In the genomic region with DNA sequence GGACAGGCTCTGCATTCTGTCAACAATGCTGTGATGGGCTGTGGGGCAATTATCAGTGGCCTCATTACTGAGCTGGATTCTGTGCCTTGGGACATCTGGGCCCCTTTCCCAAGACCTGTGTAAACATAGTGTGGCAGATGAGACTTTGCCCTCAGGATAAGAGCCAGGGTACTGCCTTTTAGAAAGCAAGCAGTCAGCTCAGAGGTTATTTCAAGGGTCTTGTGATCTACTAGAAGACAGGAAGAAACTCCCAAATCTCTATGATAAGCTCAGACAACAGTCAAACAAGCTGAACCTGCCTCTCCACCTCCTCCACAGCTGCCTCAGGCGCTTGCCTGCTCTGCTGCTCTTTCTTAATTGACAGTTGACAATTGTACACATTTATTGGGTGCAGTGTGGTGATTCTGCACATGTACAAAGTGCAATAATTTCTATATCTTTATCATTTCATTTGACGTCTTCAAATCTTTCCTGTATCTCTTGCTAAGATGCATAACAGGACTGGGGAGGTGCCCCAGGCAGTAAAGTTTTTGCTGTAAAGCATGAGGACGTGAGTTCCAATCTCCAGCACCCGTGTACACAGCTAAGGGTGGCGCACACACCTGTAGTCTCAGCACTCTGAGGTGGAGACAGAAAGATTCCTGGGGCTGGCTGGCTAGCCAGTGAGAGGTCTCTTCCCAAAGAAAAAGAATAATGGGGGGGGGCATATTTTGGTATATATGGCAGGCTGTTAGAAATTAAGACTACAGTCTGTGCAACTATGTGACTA, we compare ENCODE assay signal across 10 mouse cellular contexts. TPM values are rescaled to one million over a fixed set of nuclear protein-coding genes. Genes with fewer than 3 reads are reported as not detected.
DNase-seq lines count a peak whose midpoint lies in the region; ATAC-seq and TF ChIP-seq lines count a peak whose summit lies in the region.
"Had no signal": no experiment of that assay in that cellular context is flagged by ENCODE, and none has a peak within 500 bp of the region (broad histone marks: within the 10 kb centered on the region; RNA-seq: fewer than 3 reads in every experiment).

No protein-coding gene starts in this region.

- H3K27me3 ChIP-seq in kidney, adult 2 months (replicated peaks; ENCODE audit: control insufficient read depth, insufficient read depth, low read length) = no peaks in the 10 kb centered on the region
- H3K27me3 ChIP-seq in kidney, embryonic 15.5 days = no peaks in the 10 kb centered on the region
- no peaks in the 10 kb centered on the region for H3K27me3 ChIP-seq in intestine, embryonic 16.5 days (replicated peaks; ENCODE audit: control insufficient read depth, insufficient read depth, low read length)
- H3K27me3 ChIP-seq in liver, embryonic 15.5 days = no peaks in the 10 kb centered on the region
- no peaks in the 10 kb centered on the region for H3K27me3 ChIP-seq in forebrain, embryonic 10.5 days (ENCODE audit: poor library complexity, severe bottlenecking)

- H3K4me2 ChIP-seq in kidney, embryonic 15.5 days = no peak overlapping the region
- H3K4me2 ChIP-seq in intestine, embryonic 16.5 days (ENCODE audit: low read depth, low read length) = peak overlapping the region; percentile 10; the same call in 1 of the 2 replicates
- no peak overlapping the region for H3K4me2 ChIP-seq in liver, embryonic 15.5 days

- WGBS in kidney, adult 2 months = 77% methylated on average over 5 of the region's 5 CpGs
- WGBS in kidney, embryonic 15.5 days = 75% methylated on average over 5 of the region's 5 CpGs
- WGBS in intestine, embryonic 16.5 days = 48% methylated on average over 5 of the region's 5 CpGs
- WGBS in liver, embryonic 15.5 days (ENCODE audit: insufficient replicate concordance) = 50% methylated on average over 5 of the region's 5 CpGs
- 77% methylated on average over 5 of the region's 5 CpGs for whole genome bisulfite sequencing in forebrain, embryonic 10.5 days

- H3K9me3 ChIP-seq in kidney, embryonic 15.5 days (replicated peaks) = peaks cover 5% of the 10 kb centered on the region; the same call in 1 of the 2 replicates
- H3K9me3 ChIP-seq in intestine, embryonic 16.5 days (ENCODE audit: control insufficient read depth, low read length) = peaks cover 2% of the 10 kb centered on the region; the same call in 1 of the 2 replicates
- H3K9me3 ChIP-seq in liver, embryonic 15.5 days (replicated peaks) = no peaks in the 10 kb centered on the region
- peaks cover 4% of the 10 kb centered on the region for H3K9me3 ChIP-seq in forebrain, embryonic 10.5 days

- TF ChIP-seq CTCF in kidney, adult 2 months (conservative IDR thresholded peaks at IDR 0.05; ENCODE audit: insufficient read depth, insufficient read length, low read depth, low read length) = no peak

- H3K27ac ChIP-seq in kidney, adult 2 months (ENCODE audit: insufficient read depth, low read depth, low read length) = peak overlapping the region; percentile 68; the same call in 1 of the 2 replicates
- H3K27ac ChIP-seq in kidney, embryonic 15.5 days = no peak overlapping the region
- peak overlapping the region; percentile 51; the same call in 1 of the 2 replicates for H3K27ac ChIP-seq in intestine, embryonic 16.5 days (ENCODE audit: low read length)
- H3K27ac ChIP-seq in liver, embryonic 15.5 days (replicated peaks) = peak overlapping the region; percentile 61
- H3K27ac ChIP-seq in forebrain, embryonic 10.5 days = no peak overlapping the region

- H3K36me3 ChIP-seq in kidney, adult 2 months (ENCODE audit: control insufficient read depth, insufficient read depth, low read length) = no peaks in the 10 kb centered on the region
- H3K36me3 ChIP-seq in kidney, embryonic 15.5 days = no peaks in the 10 kb centered on the region
- H3K36me3 ChIP-seq in intestine, embryonic 16.5 days (ENCODE audit: control insufficient read depth, insufficient read depth, low read length) = no peaks in the 10 kb centered on the region
- H3K36me3 ChIP-seq in liver, embryonic 15.5 days (replicated peaks) = no peaks in the 10 kb centered on the region
- no peaks in the 10 kb centered on the region for H3K36me3 ChIP-seq in forebrain, embryonic 10.5 days (replicated peaks)

- no peak overlapping the region for H3K4me3 ChIP-seq in kidney, adult 2 months (ENCODE audit: insufficient read depth, low read depth, low read length)
- no peak overlapping the region for H3K4me3 ChIP-seq in kidney, embryonic 15.5 days (replicated peaks)
- H3K4me3 ChIP-seq in intestine, embryonic 16.5 days (ENCODE audit: low read length) = no peak overlapping the region
- H3K4me3 ChIP-seq in liver, embryonic 15.5 days (replicated peaks) = no peak overlapping the region
- no peak overlapping the region for H3K4me3 ChIP-seq in forebrain, embryonic 10.5 days

- H3K4me1 ChIP-seq in kidney, adult 2 months (ENCODE audit: control insufficient read depth, insufficient read depth, low read length) = peaks cover 14% of the 10 kb centered on the region
- H3K4me1 ChIP-seq in kidney, embryonic 15.5 days = peaks cover 7% of the 10 kb centered on the region; the same call in 1 of the 2 replicates
- H3K4me1 ChIP-seq in intestine, embryonic 16.5 days (ENCODE audit: control insufficient read depth, insufficient read depth, low read length) = 0 out of 2 replicates have a peak, but pooled peaks cover 7% of the 10 kb centered on the region
- H3K4me1 ChIP-seq in liver, embryonic 15.5 days (replicated peaks) = peaks cover 11% of the 10 kb centered on the region; the same call in 1 of the 2 replicates
- H3K4me1 ChIP-seq in forebrain, embryonic 10.5 days = no peaks in the 10 kb centered on the region; the same call in 1 of the 2 replicates

- no peak for TF ChIP-seq POLR2A in kidney, adult 2 months (IDR thresholded peaks at IDR 0.05; ENCODE audit: low read depth, low read length)

- DNase-seq in kidney, adult 2 months = peak; percentile 86
- peak; percentile 28 for DNase-seq in embryo, embryonic 11 days
- DNase-seq in forebrain, embryonic 10.5 days (ENCODE audit: extremely low spot score, low spot score) = no peak
- DNase-seq in layer of hippocampus, adult 18-20 months (ENCODE audit: low spot score in 2 of 2) = no peak
- DNase-seq in right cerebral cortex, postnatal 25 days = no peak
- DNase-seq: cerebellum, adult 9-10 months; right cerebral cortex, postnatal 4 days had no signal

- no peak for ATAC-seq in kidney, embryonic 15.5 days (replicated peaks; ENCODE audit: low FRiP score)
- ATAC-seq in intestine, embryonic 16.5 days = peak; percentile 98
- peak; percentile 77 for ATAC-seq in liver, embryonic 15.5 days (ENCODE audit: insufficient read depth)

- H3K9ac ChIP-seq in kidney, embryonic 15.5 days = no peak overlapping the region
- no peak overlapping the region for H3K9ac ChIP-seq in intestine, embryonic 16.5 days (ENCODE audit: low read depth, low read length)
- H3K9ac ChIP-seq in liver, embryonic 15.5 days = no peak overlapping the region

RNA-seq across cellular contexts. Expression of a gene that starts 32.2 kb away (rescaled TPM):
- 156 and 211 TPM in 2 replicates for polyA plus RNA-seq in kidney, adult 2 months (2012; rRNA removed)
- 105 and 129 TPM in 2 replicates for polyA plus RNA-seq in kidney, embryonic 15.5 days (2015; fragmentation: Nextera tagmentation; extraction: Ambion mirVana)
- polyA plus RNA-seq in intestine, embryonic 16.5 days (2015; fragmentation: Nextera tagmentation; extraction: Ambion mirVana) = 81.3 and 85.7 TPM in 2 replicates
- polyA plus RNA-seq in liver, embryonic 15.5 days (2015; fragmentation: Nextera tagmentation; extraction: Ambion mirVana) = 33.8 and 34.9 TPM in 2 replicates
- 49.9 and 51.8 TPM in 2 replicates for polyA plus RNA-seq in forebrain, embryonic 10.5 days (2016; fragmentation: Nextera tagmentation; extraction: Ambion mirVana)
- 10 to 100 TPM; 20.6 to 25.7 TPM for total RNA-seq in layer of hippocampus, adult 18-20 months (2021)

RNA-seq across cellular contexts. Expression of a gene that starts 51.5 kb away (rescaled TPM):
- polyA plus RNA-seq in kidney, adult 2 months (2012; rRNA removed) = 25.5 and 39.2 TPM in 2 replicates
- 119 and 131 TPM in 2 replicates for polyA plus RNA-seq in kidney, embryonic 15.5 days (2015; fragmentation: Nextera tagmentation; extraction: Ambion mirVana)
- 43.4 and 52.8 TPM in 2 replicates for polyA plus RNA-seq in intestine, embryonic 16.5 days (2015; fragmentation: Nextera tagmentation; extraction: Ambion mirVana)
- polyA plus RNA-seq in liver, embryonic 15.5 days (2015; fragmentation: Nextera tagmentation; extraction: Ambion mirVana) = 51.1 and 55.3 TPM in 2 replicates
- polyA plus RNA-seq in forebrain, embryonic 10.5 days (2016; fragmentation: Nextera tagmentation; extraction: Ambion mirVana) = 145 and 156 TPM in 2 replicates
- 10 to 100 TPM; 48.9 to 49.3 TPM for total RNA-seq in layer of hippocampus, adult 18-20 months (2021)

Comparison
In these comparisons a context has a peak if more than half of its experiments do, and no peak if none do; other contexts are left out.
1. H3K27ac ChIP-seq: peak in kidney, adult 2 months (single experiment), intestine, embryonic 16.5 days (single experiment) and liver, embryonic 15.5 days (single experiment); none in kidney, embryonic 15.5 days (single experiment) and forebrain, embryonic 10.5 days (single experiment).
2. DNase-seq: peak in kidney, adult 2 months (single experiment) and embryo, embryonic 11 days (single experiment); none in forebrain, embryonic 10.5 days (single experiment), layer of hippocampus, adult 18-20 months (0 of 2) and right cerebral cortex, postnatal 25 days (single experiment).